7 mouse cellular contexts compared by ENCODE assay signal in the genomic region with DNA sequence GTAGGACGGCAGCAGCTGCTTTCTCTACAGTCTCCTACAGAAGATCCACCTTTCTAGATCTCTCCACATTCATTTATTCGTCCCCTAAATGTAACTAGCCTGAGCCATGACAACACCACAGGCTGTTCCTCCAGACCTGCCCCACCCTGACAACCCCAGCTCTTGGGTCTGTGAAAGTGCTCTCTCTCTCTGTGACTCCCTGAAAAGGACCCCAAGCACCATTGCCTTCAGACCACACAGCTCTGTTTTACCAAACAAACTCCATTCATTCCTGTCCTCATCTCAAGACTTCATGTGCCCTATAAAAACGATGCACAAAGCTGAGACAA. TPM values are rescaled to one million over a fixed set of nuclear protein-coding genes. Genes with fewer than 3 reads are reported as not detected.
DNase-seq lines count a peak whose midpoint lies in the region; ATAC-seq and TF ChIP-seq lines count a peak whose summit lies in the region.

No protein-coding gene starts in this region.

- TF ChIP-seq CTCF in lung, embryonic 14.5 days (IDR thresholded peaks at IDR 0.05; ENCODE audit: low read depth) = no peak

- H3K4me2 ChIP-seq in lung, embryonic 14.5 days = peak overlapping the region; percentile 98
- H3K4me2 ChIP-seq in forebrain, embryonic 16.5 days (ENCODE audit: low read length) = peak overlapping the region; percentile 100
- peak overlapping the region; percentile 100 for H3K4me2 ChIP-seq in limb, embryonic 15.5 days
- H3K4me2 ChIP-seq in stomach, embryonic 15.5 days = peak overlapping the region; percentile 100

- H3K9me3 ChIP-seq in lung, embryonic 14.5 days (ENCODE audit: low read depth, low read length) = no peaks in the 10 kb centered on the region
- H3K9me3 ChIP-seq in forebrain, embryonic 16.5 days (ENCODE audit: control insufficient read depth, low read length) = no peaks in the 10 kb centered on the region
- no peaks in the 10 kb centered on the region for H3K9me3 ChIP-seq in limb, embryonic 15.5 days
- no peaks in the 10 kb centered on the region for H3K9me3 ChIP-seq in stomach, embryonic 15.5 days

- H3K4me1 ChIP-seq in lung, embryonic 14.5 days (ENCODE audit: insufficient read depth) = 0 out of 2 replicates have a peak, but pooled peaks cover 6% of the 10 kb centered on the region
- peaks cover 12% of the 10 kb centered on the region for H3K4me1 ChIP-seq in forebrain, embryonic 16.5 days (replicated peaks; ENCODE audit: control insufficient read depth, insufficient read depth, low read length)
- H3K4me1 ChIP-seq in limb, embryonic 15.5 days = peaks cover 15% of the 10 kb centered on the region
- H3K4me1 ChIP-seq in stomach, embryonic 15.5 days = peaks cover 6% of the 10 kb centered on the region; the same call in 1 of the 2 replicates

- no peak for DNase-seq in lung, embryonic 14.5 days
- DNase-seq in lung, postnatal 4 days = no peak
- no peak for DNase-seq in adrenal gland, adult 18-20 months (ENCODE audit: low spot score in 2 of 2)

- H3K4me3 ChIP-seq in lung, embryonic 14.5 days (ENCODE audit: low read depth, low read length) = peak overlapping the region; percentile 53
- peak overlapping the region; percentile 55 for H3K4me3 ChIP-seq in forebrain, embryonic 16.5 days (replicated peaks; ENCODE audit: low read length)
- peak overlapping the region; percentile 52 for H3K4me3 ChIP-seq in limb, embryonic 15.5 days
- H3K4me3 ChIP-seq in stomach, embryonic 15.5 days (replicated peaks) = peak overlapping the region; percentile 60

- H3K9ac ChIP-seq in lung, embryonic 14.5 days = no peak overlapping the region
- H3K9ac ChIP-seq in forebrain, embryonic 16.5 days (replicated peaks; ENCODE audit: low read depth, low read length) = no peak overlapping the region
- 0 out of 2 replicates have a peak overlapping the region, but pooled peaks have one; percentile 20 for H3K9ac ChIP-seq in limb, embryonic 15.5 days
- H3K9ac ChIP-seq in stomach, embryonic 15.5 days = no peak overlapping the region

- no peaks in the 10 kb centered on the region for H3K36me3 ChIP-seq in lung, embryonic 14.5 days (ENCODE audit: insufficient read depth)
- no peaks in the 10 kb centered on the region for H3K36me3 ChIP-seq in forebrain, embryonic 16.5 days (ENCODE audit: control insufficient read depth, insufficient read depth)
- no peaks in the 10 kb centered on the region for H3K36me3 ChIP-seq in limb, embryonic 15.5 days
- no peaks in the 10 kb centered on the region for H3K36me3 ChIP-seq in stomach, embryonic 15.5 days

- no peak overlapping the region for H3K27ac ChIP-seq in lung, embryonic 14.5 days (ENCODE audit: low read depth)
- H3K27ac ChIP-seq in forebrain, embryonic 16.5 days (ENCODE audit: low read length) = no peak overlapping the region
- no peak overlapping the region for H3K27ac ChIP-seq in limb, embryonic 15.5 days
- no peak overlapping the region for H3K27ac ChIP-seq in stomach, embryonic 15.5 days

- 10% methylated on average over 3 of the region's 3 CpGs for WGBS in lung, embryonic 14.5 days
- WGBS in forebrain, embryonic 16.5 days = 10% methylated on average over 3 of the region's 3 CpGs
- 8% methylated on average over 3 of the region's 3 CpGs for WGBS in limb, embryonic 15.5 days
- 10% methylated on average over 3 of the region's 3 CpGs for WGBS in stomach, embryonic 15.5 days

- peaks cover 14% of the 10 kb centered on the region for H3K27me3 ChIP-seq in lung, embryonic 14.5 days (ENCODE audit: insufficient read depth, low read length)
- 0 out of 2 replicates have a peak, but pooled peaks cover 3% of the 10 kb centered on the region for H3K27me3 ChIP-seq in forebrain, embryonic 16.5 days (replicated peaks; ENCODE audit: control insufficient read depth, insufficient read depth, low read length)
- peaks cover 25% of the 10 kb centered on the region for H3K27me3 ChIP-seq in limb, embryonic 15.5 days
- H3K27me3 ChIP-seq in stomach, embryonic 15.5 days (replicated peaks) = no peaks in the 10 kb centered on the region

- ATAC-seq in lung, embryonic 14.5 days (ENCODE audit: insufficient read depth) = no peak
- ATAC-seq in forebrain, embryonic 16.5 days = peak; percentile 37; the same call in 1 of the 2 replicates
- ATAC-seq in limb, embryonic 15.5 days (ENCODE audit: insufficient number of reproducible peaks, low FRiP score, low TSS enrichment, low read depth) = no peak
- no peak for ATAC-seq in stomach, embryonic 15.5 days (ENCODE audit: insufficient read depth, low FRiP score, low read depth)
- no peak for ATAC-seq in erythroblast, adult 5-6 weeks (replicated peaks; ENCODE audit: low FRiP score, poor library complexity, severe bottlenecking)

RNA-seq across cellular contexts. Expression of gene Acvr1c, which starts 0.4 kb away (rescaled TPM):
- polyA plus RNA-seq in lung, embryonic 14.5 days (2014; fragmentation: Nextera tagmentation; extraction: Ambion mirVana) = 0.67 and 1.1 TPM in 2 replicates
- polyA plus RNA-seq in forebrain, embryonic 16.5 days (2015; fragmentation: Nextera tagmentation; extraction: Ambion mirVana) = 2.5 TPM in 2 replicates
- polyA plus RNA-seq in limb, embryonic 15.5 days (2015; fragmentation: Nextera tagmentation; extraction: Ambion mirVana) = 0.05 and 0.17 TPM in 2 replicates
- 1.6 and 1.9 TPM in 2 replicates for polyA plus RNA-seq in stomach, embryonic 15.5 days (2015; fragmentation: Nextera tagmentation; extraction: Ambion mirVana)
- 10 to 100 TPM; 11.1 to 33.6 TPM for total RNA-seq in adrenal gland, adult 18-20 months (2021)
- under 0.01 TPM in 1 of 2 replicates, not detected in the other for total RNA-seq in erythroblast, adult 5-6 weeks (2015; ENCODE audit: low replicate concordance)
- total RNA-seq in erythroblast, adult 5-6 weeks (2017; ENCODE audit: low replicate concordance) = 0.14 TPM in 1 of 2 replicates, not detected in the other
